Mouse (Mus musculus) adrenal gland, adult 10 weeks (tissue): ENCODE data around the gene Gabre. TPM values are rescaled to one million over a fixed set of nuclear protein-coding genes. Genes with fewer than 3 reads are reported as not detected.

Experiments
- polyA plus RNA-seq: library from polyadenylated mRNA; stranded (reverse); fragments of 350-450 nt; fragmentation: Illumina TruSeq; extraction: RNeasy Lipid Tissue Mini Kit (QIAGEN cat#74804); gene quantifications from one replicate; pipeline ENCODE4 v1.2.3, GENCODE M21; 2014; ENCODE audit warnings: low read depth, low replicate concordance

Gabre gene
- polyA plus RNA-seq: 0.82 TPM

DNA sequence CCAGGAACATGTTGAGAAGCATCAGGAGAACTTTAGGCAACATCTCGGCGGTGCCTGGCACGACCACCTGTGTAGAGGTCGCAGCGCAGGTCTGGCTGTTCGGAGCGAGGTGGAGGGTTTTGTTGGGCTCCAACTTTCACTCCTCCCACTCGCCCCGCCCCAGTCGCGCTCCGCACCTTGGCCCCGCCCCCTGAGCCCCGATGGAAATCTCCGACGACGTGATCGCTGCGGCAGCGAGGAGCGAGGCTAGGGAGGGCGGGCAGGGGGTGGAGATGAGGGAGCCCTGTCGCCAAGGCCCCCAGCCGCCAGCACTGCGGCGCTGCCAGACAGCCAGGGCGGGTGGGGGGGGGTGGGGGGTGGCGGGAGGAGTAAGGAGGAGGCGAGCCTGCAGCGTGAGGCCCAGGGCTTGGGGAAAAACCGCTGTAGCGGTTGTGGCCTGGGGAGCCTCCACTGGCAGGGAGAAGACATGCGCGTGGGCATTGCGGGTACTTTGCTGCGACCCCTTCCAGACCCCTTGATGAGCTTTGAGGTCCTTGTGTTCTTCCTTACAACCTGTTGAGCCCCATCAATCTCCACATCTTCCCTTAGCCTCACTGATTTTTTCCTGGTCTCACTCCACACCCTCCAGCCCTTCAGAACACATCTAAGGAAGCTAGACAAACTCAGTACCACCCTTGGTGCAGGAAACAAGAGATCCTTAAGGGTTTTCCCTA lies at the start of gene Gabre:
TSS of gene Gabre (minus strand) at position 145 of the 713 bp plus-strand sequence.

DNA sequence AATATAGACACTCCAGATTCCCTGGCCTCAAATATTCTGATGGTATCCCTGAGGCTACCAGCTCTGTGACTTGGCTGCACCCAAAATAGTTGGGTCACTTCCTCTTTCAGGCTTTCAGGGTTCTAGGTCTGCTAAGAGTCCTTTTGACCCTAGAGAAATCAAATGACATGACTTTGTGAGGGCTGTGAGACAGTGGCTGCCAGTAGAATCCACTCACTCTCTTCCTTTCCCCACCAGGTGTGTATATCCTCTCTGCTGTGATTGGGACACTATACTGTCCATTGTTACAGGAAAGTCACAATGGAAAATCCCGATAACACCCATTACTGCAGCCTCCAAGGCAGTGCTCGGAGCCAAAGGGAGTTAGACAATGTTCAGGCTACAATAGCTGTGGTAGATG lies 52.9 kb downstream of the Gabre start, which contains the start of gene Magea4:
TSS of gene Magea4 (plus strand) at position 301 of the 400 bp plus-strand sequence.

Other genes with a start within 250 kb of the Gabre start
- not detected for gene Magea4, start 52.8 kb downstream of the Gabre start, polyA plus RNA-seq
- gene Magea10, start 112.1 kb upstream of the Gabre start, polyA plus RNA-seq: not detected